Mouse (Mus musculus) embryonic facial prominence, embryonic 10.5 days (tissue): ENCODE measurements around the gene Cyp4f39. TPM values are rescaled to one million over a fixed set of nuclear protein-coding genes. Genes with fewer than 3 reads are reported as not detected.
"Not testable (repeated sequence)": the region's sequence is repeated elsewhere in the genome, so short reads cannot be mapped to it uniquely, and the experiment has no call there.

ENCODE experiments used
- DNase-seq: peaks from one replicate; pipeline ENCODE4 v3.0.0-alpha.2; 2017; ENCODE audit warnings: low spot score
- H3K27ac ChIP-seq: fragments of 300-500 bp; sonication (generic); replicated peaks from 2 replicates; pipeline ENCODE4 v1.5.1; 2016; ENCODE audit warnings: mild to moderate bottlenecking
- H3K27me3 ChIP-seq: fragments of 300-500 bp; sonication (generic); replicated peaks from 2 replicates; pipeline ENCODE4 v1.6.1; 2016; ENCODE audit warnings: low read depth, mild to moderate bottlenecking; ENCODE audit not compliant: poor library complexity, severe bottlenecking
- H3K36me3 ChIP-seq: fragments of 300-500 bp; sonication (generic); replicated peaks from 2 replicates; pipeline ENCODE4 v1.6.1; 2016; ENCODE audit warnings: mild to moderate bottlenecking, moderate library complexity
- H3K4me1 ChIP-seq: fragments of 300-500 bp; sonication (generic); 2 replicates; pipeline ENCODE4 v1.6.1; 2016
- H3K4me3 ChIP-seq: fragments of 300-500 bp; sonication (generic); 2 replicates; pipeline ENCODE4 v1.5.1; 2016; ENCODE audit warnings: mild to moderate bottlenecking, moderate library complexity
- H3K9me3 ChIP-seq: fragments of 300-500 bp; sonication (generic); 2 replicates; pipeline ENCODE4 v1.6.1; 2016; ENCODE audit warnings: mild to moderate bottlenecking
- WGBS: fragments of 180-500 bp; shearing (Covaris S2); methylation state at CpG from one replicate; pipeline ENCODE4 v1.1.7; 2016; 5-methylcytosine and 5-hydroxymethylcytosine counted together
- polyA plus RNA-seq: library from polyadenylated mRNA; unstranded; fragments of >200 nt; fragmentation: Nextera tagmentation; extraction: Ambion mirVana; gene quantifications from 2 replicates; pipeline ENCODE4 v1.2.1, GENCODE M21; 2016

Cyp4f39 gene
- polyA plus RNA-seq, 1 experiment from 2014 or later = 0.44 TPM

DNA sequence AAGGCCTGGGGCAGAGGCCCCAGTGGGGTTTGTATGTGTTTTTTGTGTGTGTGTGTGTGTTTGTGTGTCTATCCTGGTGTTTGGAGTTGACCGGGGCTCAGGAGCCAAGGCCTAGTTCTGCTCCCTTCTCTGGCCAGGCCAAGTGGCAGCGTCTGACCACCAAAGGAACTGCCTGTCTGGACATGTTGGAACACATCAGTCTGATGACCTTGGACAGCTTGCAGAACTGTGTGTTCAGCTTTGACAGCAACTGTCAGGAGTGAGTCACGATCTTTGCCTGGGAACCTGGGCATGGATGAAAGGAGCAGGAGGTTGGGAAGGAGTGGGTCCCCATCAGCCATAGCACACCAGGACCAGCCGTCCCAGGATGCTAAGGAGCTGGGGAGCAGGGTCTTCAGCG is 69.5 kb downstream of the Cyp4f39 start:
- Histone ChIP-seq H3K36me3 (peaks cover 38% of the 10 kb centered on the region), H3K27me3 (no peaks in the 10 kb centered on the region)
- 85% methylated on average over 5 of the region's 5 CpGs for WGBS

DNA sequence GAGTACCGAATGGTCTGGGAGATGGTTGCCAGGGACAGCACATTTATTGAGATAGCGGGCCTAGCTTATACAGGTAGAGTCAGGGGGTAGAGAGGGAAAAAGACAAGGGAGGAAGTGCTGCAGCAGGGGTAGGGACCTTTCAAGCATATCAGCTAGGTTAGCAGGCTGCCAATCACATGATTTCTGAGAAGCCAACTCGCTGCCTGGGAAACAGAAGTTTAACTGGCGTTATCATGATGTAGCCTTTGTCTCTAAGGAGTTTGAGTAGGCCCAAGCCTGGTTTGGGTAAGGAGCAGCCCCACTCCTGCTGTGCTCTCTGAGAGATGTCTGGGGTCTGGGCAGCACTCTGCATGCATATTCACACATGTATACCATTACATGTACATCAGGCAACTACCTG is 69.9 kb downstream of the Cyp4f39 start:
- H3K36me3 ChIP-seq = peaks cover 38% of the 10 kb centered on the region
- WGBS = 90% methylated on average over 4 of the region's 4 CpGs

More for the DNA sequence above, 69.5 kb downstream of the Cyp4f39 start:
- Histone ChIP-seq H3K27ac (no peak overlapping the region), H3K4me1 (no peaks in the 10 kb centered on the region), H3K4me3 (no peak overlapping the region), H3K9me3 (no peaks in the 10 kb centered on the region)
- no peak for DNase-seq

DNA sequence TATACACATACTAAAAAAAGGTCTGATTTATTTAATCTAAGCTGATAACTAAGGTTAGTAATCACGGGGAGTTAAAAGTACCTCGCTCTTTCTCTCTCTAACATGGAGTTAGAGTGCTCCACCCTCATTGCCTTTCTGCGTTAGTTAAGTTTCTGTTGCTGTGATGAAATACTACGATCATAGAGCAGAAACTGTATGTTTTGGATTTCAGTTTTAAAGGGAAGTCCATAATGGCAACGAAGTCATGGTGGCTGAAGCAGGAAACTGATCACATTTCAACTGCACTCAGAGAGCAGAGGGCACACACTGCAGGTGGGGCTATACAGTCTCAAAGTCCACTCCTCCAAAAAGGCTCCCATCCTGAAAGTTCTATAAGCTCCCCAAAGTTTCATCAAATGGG is 70.3 kb downstream of the Cyp4f39 start:
- H3K27me3 ChIP-seq = no peaks in the 10 kb centered on the region
- H3K4me3 ChIP-seq = no peak overlapping the region
- 85% methylated on average over 5 of the region's 5 CpGs for WGBS
- H3K27ac ChIP-seq = no peak overlapping the region
- DNase-seq = no peak
- peaks cover 36% of the 10 kb centered on the region for H3K36me3 ChIP-seq
- H3K4me1 ChIP-seq = no peaks in the 10 kb centered on the region
- H3K9me3 ChIP-seq = no peaks in the 10 kb centered on the region

More for the DNA sequence above, 69.9 kb downstream of the Cyp4f39 start:
- Histone ChIP-seq H3K9me3 (no peaks in the 10 kb centered on the region), H3K4me1 (no peaks in the 10 kb centered on the region), H3K4me3 (no peak overlapping the region), H3K27me3 (no peaks in the 10 kb centered on the region), H3K27ac (no peak overlapping the region)
- DNase-seq = no peak

DNA sequence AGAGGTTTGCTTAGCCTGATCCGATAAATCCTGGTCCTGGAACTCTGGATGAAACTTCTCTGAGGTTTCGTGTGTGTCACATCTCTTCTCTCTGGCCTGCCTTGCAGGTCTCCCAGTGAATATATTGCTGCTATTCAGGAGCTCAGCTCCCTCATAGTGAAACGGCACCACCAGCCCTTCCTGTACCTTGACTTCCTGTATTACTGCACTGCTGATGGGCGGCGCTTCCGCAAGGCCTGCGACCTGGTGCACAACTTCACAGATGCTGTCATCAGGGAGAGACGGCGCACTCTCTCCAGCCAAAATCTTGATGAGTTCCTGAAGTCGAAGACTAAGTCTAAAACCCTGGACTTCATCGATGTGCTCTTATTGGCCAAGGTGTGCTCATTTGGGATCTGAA is 71.4 kb downstream of the Cyp4f39 start:
- 90% methylated on average over 11 of the region's 11 CpGs for WGBS

DNA sequence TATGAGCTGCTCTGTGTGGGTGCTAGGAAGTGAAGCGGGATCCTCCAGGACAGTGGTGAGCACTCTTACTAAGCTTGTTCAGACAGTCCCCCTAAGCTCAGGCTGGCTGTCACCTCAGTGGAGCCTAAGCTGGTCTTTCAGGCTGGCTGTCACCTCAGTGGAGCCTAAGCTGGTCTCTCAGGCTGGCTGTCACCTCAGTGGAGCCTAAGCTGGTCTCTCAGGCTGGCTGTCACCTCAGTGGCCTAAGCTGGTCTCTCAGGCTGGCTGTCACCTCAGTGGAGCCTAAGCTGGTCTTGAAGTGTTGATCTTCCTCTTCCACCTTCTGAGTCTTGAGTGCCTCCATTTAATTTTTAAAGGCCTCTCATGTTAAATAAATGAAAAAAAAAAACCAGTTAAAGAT is 73.8 kb downstream of the Cyp4f39 start:
- 90% methylated on average over 1 of the region's 1 CpGs for WGBS
- H3K36me3 ChIP-seq = peaks cover 27% of the 10 kb centered on the region

More for the DNA sequence above, 71.4 kb downstream of the Cyp4f39 start:
- no peak for DNase-seq
- H3K4me1 ChIP-seq = peaks cover 9% of the 10 kb centered on the region
- no peak overlapping the region for H3K27ac ChIP-seq
- no peaks in the 10 kb centered on the region for H3K9me3 ChIP-seq
- peaks cover 33% of the 10 kb centered on the region for H3K36me3 ChIP-seq
- no peak overlapping the region for H3K4me3 ChIP-seq
- no peaks in the 10 kb centered on the region for H3K27me3 ChIP-seq

DNA sequence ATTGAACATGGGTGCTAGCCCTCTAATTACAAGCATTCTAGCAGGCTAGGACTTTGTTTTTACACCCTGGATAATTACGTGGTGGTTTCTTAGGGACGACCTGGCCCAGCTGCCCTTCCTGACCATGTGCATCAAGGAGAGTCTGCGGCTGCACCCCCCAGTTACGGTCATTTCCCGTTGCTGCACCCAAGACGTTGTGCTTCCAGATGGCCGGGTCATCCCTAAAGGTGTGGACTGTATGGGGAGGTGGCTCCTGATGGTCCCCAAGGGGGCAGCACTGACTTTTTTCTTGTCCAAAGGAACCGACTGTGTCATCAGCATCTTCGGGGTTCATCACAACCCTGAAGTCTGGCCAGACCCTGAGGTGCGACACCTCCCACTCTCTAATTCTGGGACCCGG is 75.2 kb downstream of the Cyp4f39 start:
- H3K4me3 ChIP-seq = peak overlapping the region; percentile 52; the same call in 1 of the 2 replicates
- no peak for DNase-seq
- 87% methylated on average over 11 of the region's 11 CpGs for WGBS
- no peaks in the 10 kb centered on the region for H3K27me3 ChIP-seq
- peaks cover 9% of the 10 kb centered on the region for H3K4me1 ChIP-seq
- H3K36me3 ChIP-seq = peaks cover 20% of the 10 kb centered on the region
- H3K27ac ChIP-seq = no peak overlapping the region
- H3K9me3 ChIP-seq = no peaks in the 10 kb centered on the region

More for the DNA sequence above, 73.8 kb downstream of the Cyp4f39 start:
- DNase-seq, H3K9me3 ChIP-seq, H3K4me3 ChIP-seq, H3K4me1 ChIP-seq, H3K27me3 ChIP-seq, H3K27ac ChIP-seq: not testable (repeated sequence)

DNA sequence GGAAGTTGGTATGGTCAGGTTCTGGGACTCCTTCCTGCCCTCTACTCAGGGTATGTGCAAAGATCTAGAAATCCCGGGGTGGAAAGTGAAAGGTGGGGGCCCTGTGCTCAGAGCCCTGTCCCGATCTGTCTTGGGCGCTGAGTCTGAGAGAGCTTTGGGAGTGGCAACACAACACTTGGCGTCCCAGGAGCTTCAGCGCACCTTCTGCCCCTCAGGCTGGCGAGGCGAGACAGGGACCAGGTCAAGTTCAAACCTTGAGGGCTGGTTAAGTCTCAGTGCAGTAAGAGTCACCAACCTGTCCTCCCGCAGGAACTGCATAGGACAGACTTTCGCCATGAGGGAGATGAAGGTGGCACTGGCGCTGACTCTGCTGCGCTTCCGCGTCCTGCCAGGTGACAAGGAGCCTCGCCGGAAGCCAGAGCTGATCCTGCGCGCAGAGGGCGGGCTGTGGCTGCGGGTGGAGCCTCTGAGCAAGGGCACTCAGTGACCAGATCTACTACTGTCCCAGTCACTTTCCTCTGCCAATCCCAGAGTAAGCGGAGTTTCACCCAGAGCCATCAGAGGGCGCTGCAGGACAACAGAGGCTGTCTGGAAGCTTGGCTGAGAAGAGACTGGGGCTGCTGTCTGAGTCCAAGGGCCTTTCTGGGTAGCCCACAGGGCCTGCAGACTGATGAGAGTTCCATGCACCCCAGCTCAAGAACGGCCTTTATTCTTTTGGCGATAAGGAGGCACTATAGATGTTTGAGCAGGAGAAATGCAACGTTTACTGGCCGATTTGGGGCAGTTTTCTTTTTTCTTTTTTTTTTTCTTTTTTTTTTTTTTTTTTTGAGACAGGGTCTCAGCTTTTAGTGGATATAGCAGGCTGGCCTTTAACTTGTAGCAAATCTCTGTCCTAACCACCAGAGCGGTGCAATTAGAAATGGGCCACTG is 76.2 kb downstream of the Cyp4f39 start:
- DNase-seq = peak; percentile 86
- Histone ChIP-seq H3K36me3 (peaks cover 18% of the 10 kb centered on the region), H3K27me3 (no peaks in the 10 kb centered on the region), H3K9me3 (no peaks in the 10 kb centered on the region), H3K4me1 (peaks cover 9% of the 10 kb centered on the region), H3K4me3 (peak overlapping the region; percentile 52), H3K27ac (no peak overlapping the region; the same call in 1 of the 2 replicates)
- WGBS = 15% methylated on average over 26 of the region's 26 CpGs

DNA sequence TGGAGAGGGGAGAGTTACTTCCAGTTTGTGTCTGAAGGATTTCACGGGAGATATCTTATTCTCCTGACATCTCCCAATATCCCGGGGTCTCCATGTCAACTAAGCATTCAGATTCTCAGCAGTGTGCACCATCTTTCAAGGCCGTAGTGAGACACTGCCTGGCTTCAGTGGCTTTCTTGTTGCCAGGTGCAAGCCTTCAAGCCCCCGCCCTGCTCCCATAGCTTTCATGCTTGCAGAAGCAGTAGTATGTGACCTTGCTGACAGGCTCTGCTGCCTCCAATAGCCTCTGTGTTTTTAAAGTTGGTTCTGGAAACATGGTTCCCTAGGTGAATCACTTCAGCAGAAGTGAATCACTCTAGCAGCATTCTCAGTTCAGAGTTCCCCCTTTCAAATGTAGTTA is 79.8 kb downstream of the Cyp4f39 start:
- not testable (repeated sequence) for H3K27ac ChIP-seq, H3K4me3 ChIP-seq, H3K36me3 ChIP-seq, DNase-seq, H3K27me3 ChIP-seq, H3K9me3 ChIP-seq
- peaks cover 23% of the 10 kb centered on the region for H3K4me1 ChIP-seq
- WGBS = 69% methylated on average over 4 of the region's 4 CpGs

DNA sequence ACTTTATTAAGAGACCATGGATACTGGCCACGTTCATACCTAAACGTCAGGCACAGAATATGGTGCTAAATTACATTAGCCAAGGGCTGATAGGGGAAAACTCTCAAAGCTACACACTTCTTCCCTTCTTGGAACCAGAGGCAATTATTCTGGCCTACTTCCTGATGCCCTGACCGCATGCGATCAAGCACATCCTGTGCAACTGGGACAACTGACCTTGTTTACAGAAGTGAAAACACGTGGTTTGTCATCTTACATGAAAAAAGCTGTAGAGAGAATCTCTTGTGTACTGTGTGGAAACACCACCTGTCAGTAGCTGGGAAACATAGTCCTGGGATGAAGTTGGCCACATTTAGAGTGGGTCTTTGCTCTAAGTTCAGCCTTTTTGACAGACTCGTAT is 81.5 kb downstream of the Cyp4f39 start:
- Histone ChIP-seq H3K36me3 (no peaks in the 10 kb centered on the region), H3K27ac (no peak overlapping the region), H3K27me3 (no peaks in the 10 kb centered on the region), H3K4me1 (peaks cover 14% of the 10 kb centered on the region), H3K9me3 (no peaks in the 10 kb centered on the region), H3K4me3 (no peak overlapping the region)
- WGBS = 83% methylated on average over 6 of the region's 6 CpGs
- DNase-seq = no peak

DNA sequence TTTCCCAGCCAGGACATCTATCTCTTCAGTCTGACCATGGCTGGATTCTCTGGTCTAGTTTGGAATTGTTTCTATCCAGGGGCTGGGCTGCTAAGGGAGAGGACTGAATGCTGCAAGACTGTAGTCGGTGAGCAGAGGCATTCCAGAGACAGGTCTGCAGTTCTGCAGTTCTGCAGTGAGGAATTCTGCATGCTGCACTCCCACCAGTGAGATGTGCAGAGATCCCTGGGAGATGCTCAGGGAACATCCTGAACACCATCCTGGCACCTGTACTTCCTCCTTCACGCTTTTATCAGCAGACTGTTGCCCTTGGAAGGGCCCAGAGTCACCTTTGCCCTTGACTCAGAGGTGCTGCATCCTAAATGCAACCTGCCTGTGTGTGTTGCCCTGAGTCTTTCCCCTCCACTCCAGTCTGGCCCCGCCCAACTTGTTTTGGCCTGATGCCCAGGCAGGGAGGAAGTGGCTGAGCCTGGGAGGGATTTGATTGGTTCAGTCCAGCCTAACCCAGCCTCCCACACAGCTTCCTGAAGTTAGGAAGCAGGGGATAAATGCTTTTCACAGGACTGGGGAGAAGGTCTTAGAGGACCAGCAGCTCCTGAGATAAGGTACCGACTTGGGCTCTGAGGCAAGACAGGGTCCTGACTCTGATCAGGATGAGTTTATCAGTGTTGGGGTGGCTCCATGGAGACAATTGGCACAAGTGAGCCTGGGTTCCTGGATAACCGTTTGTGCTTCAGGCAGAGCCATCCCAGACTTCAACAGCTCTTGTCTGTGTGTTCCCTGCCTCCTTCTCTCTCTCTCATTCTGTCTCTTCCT is 83.7 kb downstream of the Cyp4f39 start, which contains the start of gene Cyp4f16:
Gene Cyp4f16, plus strand, starts transcription at position 508 of the 816 bp plus-strand sequence.
- H3K9me3 ChIP-seq, H3K27me3 ChIP-seq, H3K36me3 ChIP-seq: not testable (repeated sequence)
- Histone ChIP-seq H3K4me1 (peaks cover 14% of the 10 kb centered on the region), H3K27ac (peak within 1 kb of the TSS; percentile 69), H3K4me3 (peak within 1 kb of the TSS; percentile 56)
- WGBS = 15% methylated on average over 5 of the region's 5 CpGs
- DNase-seq = peak; percentile 80

DNA sequence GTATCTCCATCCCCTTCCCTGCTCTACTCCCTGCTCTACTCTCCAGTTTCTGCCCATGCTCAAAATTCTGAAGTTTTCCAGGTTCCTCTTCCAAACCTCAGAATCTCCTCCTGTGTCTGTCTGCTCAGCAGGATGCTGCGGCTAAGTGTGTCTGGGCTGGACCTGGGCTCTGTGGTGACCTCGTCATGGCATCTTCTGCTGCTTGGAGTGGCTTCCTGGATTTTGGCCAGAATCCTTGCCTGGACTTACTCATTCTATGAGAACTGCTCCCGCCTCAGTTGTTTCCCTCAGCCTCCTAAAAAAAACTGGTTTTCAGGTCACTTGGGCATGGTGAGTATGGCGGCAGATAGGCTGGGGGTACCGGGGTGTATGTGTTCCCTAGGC is 84.3 kb downstream of the Cyp4f39 start:
- H3K36me3 ChIP-seq = no peaks in the 10 kb centered on the region
- H3K27ac ChIP-seq = peak overlapping the region; percentile 69

More for the DNA sequence above, 84.3 kb downstream of the Cyp4f39 start:
- WGBS = 70% methylated on average over 5 of the region's 5 CpGs
- Histone ChIP-seq H3K27me3 (no peaks in the 10 kb centered on the region), H3K4me1 (peaks cover 14% of the 10 kb centered on the region), H3K9me3 (no peaks in the 10 kb centered on the region), H3K4me3 (peak overlapping the region; percentile 56)
- no peak for DNase-seq
